Mouse (Mus musculus): ENCODE data around the gene Fxr2. TPM values are rescaled to one million over a fixed set of nuclear protein-coding genes. Genes with fewer than 3 reads are reported as not detected.
A peak's percentile ranks its signal among the peaks of the same experiment; 100 is the strongest.
"Not testable (repeated sequence)": the region's sequence is repeated elsewhere in the genome, so short reads cannot be mapped to it uniquely, and the experiment has no call there.

The Fxr2 gene
- total RNA-seq, 2 experiments from 2014 or later = 77.7 to 91.9 TPM

- intact Hi-C loops (cut with DNase I) = no loop called here
- DNase-seq = no peak
Measured at GRCm38 (mm10) chr11:69608525-69608924, 24.3 kb upstream of the Fxr2 start.

GRCm38 (mm10) chr11:69609416-69609815 lies 23.4 kb upstream of the Fxr2 start:
- DNase-seq = no peak
- intact Hi-C loops (cut with DNase I) = no loop called here

GRCm38 (mm10) chr11:69610899-69611298 lies 21.9 kb upstream of the Fxr2 start:
- no peak for DNase-seq
- intact Hi-C loops (cut with DNase I) = no loop called here

- intact Hi-C loops (cut with DNase I) = loop anchor here (1.0 to 2.0 kb wide), 2 partner anchors 34 to 67 kb away; no protein-coding TSS in a partner anchor
- peak; percentile 83 to 85 for DNase-seq
Measured at GRCm38 (mm10) chr11:69613553-69614256, 19.1 kb upstream of the Fxr2 start.

GRCm38 (mm10) chr11:69614257-69614588 lies 18.6 kb upstream of the Fxr2 start:
- intact Hi-C loops (cut with DNase I); DNase-seq: not testable (repeated sequence)

GRCm38 (mm10) chr11:69616781-69617180 lies 16.0 kb upstream of the Fxr2 start:
- intact Hi-C loops (cut with DNase I) = no loop called here
- DNase-seq = no peak

- intact Hi-C loops (cut with DNase I) = no loop called here
- DNase-seq = no peak
Measured at GRCm38 (mm10) chr11:69617805-69618204, 15.0 kb upstream of the Fxr2 start, which contains the start of gene Shbg. Shbg (minus strand) TSS chr11:69617905.

- intact Hi-C loops (cut with DNase I) = no loop called here
- DNase-seq = no peak
Measured at GRCm38 (mm10) chr11:69620394-69621081, 12.3 kb upstream of the Fxr2 start.

GRCm38 (mm10) chr11:69621571-69622268 lies 11.1 kb upstream of the Fxr2 start, which contains the start of gene Sat2:
Sat2 (plus strand) TSS chr11:69622024.
- DNase-seq = peak; percentile 31 to 53
- intact Hi-C loops (cut with DNase I) = no loop called here

GRCm38 (mm10) chr11:69622406-69622805 lies 10.4 kb upstream of the Fxr2 start:
- intact Hi-C loops (cut with DNase I) = no loop called here
- no peak for DNase-seq

- DNase-seq = no peak
- intact Hi-C loops (cut with DNase I) = no loop called here
Measured at GRCm38 (mm10) chr11:69623006-69623405, 9.8 kb upstream of the Fxr2 start.

GRCm38 (mm10) chr11:69624339-69624738 lies 8.5 kb upstream of the Fxr2 start:
- intact Hi-C loops (cut with DNase I) = not testable (repeated sequence)

GRCm38 (mm10) chr11:69628286-69628685 lies 4.5 kb upstream of the Fxr2 start:
- peak; percentile 62 to 68 for DNase-seq
- intact Hi-C loops (cut with DNase I) = no loop called here

More at GRCm38 (mm10) chr11:69624339-69624738, 8.5 kb upstream of the Fxr2 start:
- not testable (repeated sequence) for DNase-seq

- no peak for DNase-seq
- intact Hi-C loops (cut with DNase I) = loop anchor here (2.0 kb wide), 1 partner anchor 27 kb away; no protein-coding TSS in a partner anchor
Measured at GRCm38 (mm10) chr11:69629802-69630201, 3.0 kb upstream of the Fxr2 start.

- intact Hi-C loops (cut with DNase I) = no loop called here
- peak in 1 of 2 experiments; percentile 60 for DNase-seq
Measured at GRCm38 (mm10) chr11:69633128-69633866, 507 bp downstream of the Fxr2 start.

- no peak for DNase-seq
- intact Hi-C loops (cut with DNase I) = no loop called here
Measured at GRCm38 (mm10) chr11:69635471-69635870, 2.7 kb downstream of the Fxr2 start.

GRCm38 (mm10) chr11:69645860-69646259 lies 13.1 kb downstream of the Fxr2 start:
- DNase-seq = no peak
- intact Hi-C loops (cut with DNase I) = no loop called here

- no peak for DNase-seq
- intact Hi-C loops (cut with DNase I) = loop anchor here (10.0 kb wide), 1 partner anchor 221 kb away; the partner anchor contains the start of gene Tmem95
Measured at GRCm38 (mm10) chr11:69653399-69653798, 20.6 kb downstream of the Fxr2 start.

GRCm38 (mm10) chr11:69654760-69655159 lies 22.0 kb downstream of the Fxr2 start:
- intact Hi-C loops (cut with DNase I) = loop anchor here (10.0 kb wide), 1 partner anchor 220 kb away; the partner anchor contains the start of gene Tmem95

More at GRCm38 (mm10) chr11:69654760-69655159, 22.0 kb downstream of the Fxr2 start:
- no peak for DNase-seq
